Mouse (Mus musculus) cerebellum, adult 11-12 months (tissue): ENCODE measurements at regions not wholly inside any gene's neighbourhood (a gene's known extent, or its start where the extent isn't known, plus 50 kb on each side); places are given as distances from the start of the nearest gene placed in this dataset.

ENCODE experiments used
- DNase-seq: peaks from one replicate; pipeline ENCODE4 v3.0.0; 2022

GRCm38 (mm10) chr7:77632656-77633055 is 1105.2 kb downstream of the Ntrk3 start:
- no peak for DNase-seq

GRCm38 (mm10) chr7:77623491-77623890 is 1114.3 kb downstream of the Ntrk3 start:
- DNase-seq, result no peak

GRCm38 (mm10) chr7:77622934-77623333 is 1114.9 kb downstream of the Ntrk3 start:
- no peak for DNase-seq

GRCm38 (mm10) chr7:77572872-77573271 is 1164.9 kb downstream of the Ntrk3 start:
- no peak for DNase-seq

- DNase-seq, result peak; percentile 10
Measured at GRCm38 (mm10) chr7:77559095-77559494, 1178.7 kb downstream of the Ntrk3 start.

- peak; percentile 15 for DNase-seq
Measured at GRCm38 (mm10) chr7:77558536-77558935, 1179.3 kb downstream of the Ntrk3 start.

- no peak for DNase-seq
Measured at GRCm38 (mm10) chr7:77536890-77537289, 1200.9 kb downstream of the Ntrk3 start.

GRCm38 (mm10) chr7:77527906-77528305 is 1209.9 kb downstream of the Ntrk3 start:
- DNase-seq, result no peak

GRCm38 (mm10) chr7:77509586-77509985 is 1228.2 kb downstream of the Ntrk3 start:
- no peak for DNase-seq

- no peak for DNase-seq
Measured at GRCm38 (mm10) chr7:77507606-77508005, 1230.2 kb downstream of the Ntrk3 start.

GRCm38 (mm10) chr7:77502608-77503007 is 1235.2 kb downstream of the Ntrk3 start:
- no peak for DNase-seq

GRCm38 (mm10) chr7:77495066-77495465 is 1242.7 kb downstream of the Ntrk3 start:
- peak; percentile 4 for DNase-seq

GRCm38 (mm10) chr7:77477519-77477918 is 1247.8 kb downstream of the Agbl1 start:
- DNase-seq, result no peak

- DNase-seq, result no peak
Measured at GRCm38 (mm10) chr7:77446052-77446367, 1216.3 kb downstream of the Agbl1 start.

- no peak for DNase-seq
Measured at GRCm38 (mm10) chr7:77445352-77446051, 1215.8 kb downstream of the Agbl1 start.

- no peak for DNase-seq
Measured at GRCm38 (mm10) chr7:77441622-77442021, 1211.9 kb downstream of the Agbl1 start.

- no peak for DNase-seq
Measured at GRCm38 (mm10) chr7:77413606-77414005, 1183.9 kb downstream of the Agbl1 start.
